Mouse (Mus musculus) heart, adult 2 months (tissue): ENCODE measurements around the gene Tbc1d1.

ENCODE experiments used
- CTCF ChIP-seq: fragments of 200-600 bp; IDR thresholded peaks from 2 replicates; pipeline ENCODE4 v1.8.1; 2022; ENCODE audit warnings: antibody characterized with exemption, mild to moderate bottlenecking, moderate library complexity
- EP300 ChIP-seq: fragments of 200-500 bp; IDR thresholded peaks from 2 replicates; pipeline ENCODE4 v1.6.1; 2011; ENCODE audit warnings: low read depth, low read length, control low read depth; ENCODE audit not compliant: insufficient read depth
- POLR2A ChIP-seq: fragments of 200-500 bp; IDR thresholded peaks from 2 replicates; pipeline ENCODE4 v1.6.1; 2011; ENCODE audit warnings: mild to moderate bottlenecking, low read depth, low read length, control low read depth; ENCODE audit not compliant: insufficient read depth

DNA sequence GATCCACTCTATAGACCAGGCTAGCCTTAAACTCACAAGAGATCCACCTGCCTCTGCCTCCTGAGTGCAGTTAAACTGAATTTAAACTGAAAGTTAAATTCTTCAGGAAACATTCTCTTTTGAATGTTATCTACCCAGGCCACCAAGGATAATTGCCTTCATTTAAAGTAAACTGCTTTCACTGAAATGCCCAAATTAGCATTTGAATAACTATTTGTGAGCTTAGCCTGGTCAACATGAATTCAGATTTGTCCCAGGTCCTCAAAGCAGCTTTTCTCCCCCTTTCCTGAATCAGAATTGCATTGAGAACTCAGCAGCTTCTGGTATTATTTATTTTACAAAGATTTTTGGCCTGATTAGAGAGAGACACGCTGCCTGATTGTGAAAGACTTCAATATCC, 38.9 kb upstream of the Tbc1d1 start:
- TF ChIP-seq EP300 (no peak), CTCF (no peak), POLR2A (no peak)
